Mouse (Mus musculus) heart, embryonic 16.5 days (tissue): ENCODE results near the gene Scn5a. TPM values are rescaled to one million over a fixed set of nuclear protein-coding genes. Genes with fewer than 3 reads are reported as not detected.
A peak's percentile ranks its signal among the peaks of the same experiment; 100 is the strongest.

Experiments used
- ATAC-seq: fragments of 200-750 bp; cut with Nextera tagmentation; replicated peaks from 2 replicates; pipeline ENCODE4 v1.8.0; 2017; ENCODE audit warnings: moderate number of reproducible peaks; ENCODE audit not compliant: insufficient read depth, low FRiP score; ENCODE audit errors: extremely low read depth
- H3K27ac ChIP-seq: fragments of 300-500 bp; sonication (generic); 2 replicates; pipeline ENCODE4 v1.5.1; 2014; ENCODE audit warnings: mild to moderate bottlenecking, low read length, control low read depth, moderate library complexity
- H3K27me3 ChIP-seq: fragments of 300-500 bp; sonication (generic); 2 replicates; pipeline ENCODE4 v1.6.1; 2014; ENCODE audit warnings: low read length, mixed read lengths; ENCODE audit not compliant: control insufficient read depth, insufficient read depth
- H3K36me3 ChIP-seq: fragments of 300-500 bp; sonication (generic); 2 replicates; pipeline ENCODE4 v1.6.1; 2014; ENCODE audit not compliant: control insufficient read depth, insufficient read depth
- H3K4me1 ChIP-seq: fragments of 300-500 bp; sonication (generic); 2 replicates; pipeline ENCODE4 v1.6.1; 2014; ENCODE audit warnings: low read length, mixed read lengths; ENCODE audit not compliant: control insufficient read depth, insufficient read depth
- H3K4me2 ChIP-seq: fragments of 300-500 bp; sonication (generic); 2 replicates; pipeline ENCODE4 v1.6.1; 2014; ENCODE audit warnings: low read depth, mild to moderate bottlenecking, control low read depth, low read length
- H3K4me3 ChIP-seq: fragments of 300-500 bp; sonication (generic); 2 replicates; pipeline ENCODE4 v1.5.1; 2014; ENCODE audit warnings: mild to moderate bottlenecking, control low read depth, low read length
- H3K9ac ChIP-seq: fragments of 300-500 bp; sonication (generic); 2 replicates; pipeline ENCODE4 v1.6.1; 2014; ENCODE audit warnings: low read length, control low read depth
- H3K9me3 ChIP-seq: fragments of 300-500 bp; sonication (generic); replicated peaks from 2 replicates; pipeline ENCODE4 v1.6.1; 2016; ENCODE audit warnings: low read length; ENCODE audit not compliant: control insufficient read depth
- WGBS: fragments of 180-500 bp; shearing (Covaris S2); extraction: QIAGEN DNeasy Blood & Tissue Kit; methylation state at CpG from one replicate; pipeline ENCODE4 v1.1.7; 2014; 5-methylcytosine and 5-hydroxymethylcytosine counted together
- polyA plus RNA-seq: library from polyadenylated mRNA; unstranded; fragments of >200 nt; fragmentation: Nextera tagmentation; extraction: Ambion mirVana; gene quantifications from 2 replicates; pipeline ENCODE4 v1.2.1, GENCODE M21; 2015

Gene Scn5a
- polyA plus RNA-seq, 1 experiment from 2014 or later, result 7.5 TPM

- Histone ChIP-seq H3K36me3 (no peaks in the 10 kb centered on the region), H3K27me3 (no peaks in the 10 kb centered on the region), H3K4me1 (peaks cover 17% of the 10 kb centered on the region), H3K4me2 (no peak overlapping the region), H3K4me3 (no peak overlapping the region), H3K9me3 (no peaks in the 10 kb centered on the region), H3K9ac (no peak overlapping the region), H3K27ac (no peak overlapping the region)
- ATAC-seq, result no peak
- WGBS, result 64% methylated on average over 16 of the region's 16 CpGs
These were observed 19.1 kb downstream of the Scn5a start for GRCm38 (mm10) chr9:119559537-119560276.

- H3K9me3 ChIP-seq, result no peaks in the 10 kb centered on the region
- no peak overlapping the region for H3K4me3 ChIP-seq
- H3K27me3 ChIP-seq, result no peaks in the 10 kb centered on the region
- WGBS, result 28% methylated on average over 12 of the region's 12 CpGs
- H3K4me2 ChIP-seq, result no peak overlapping the region
- no peak overlapping the region for H3K27ac ChIP-seq
- H3K4me1 ChIP-seq, result peaks cover 8% of the 10 kb centered on the region
- no peak for ATAC-seq
- no peaks in the 10 kb centered on the region for H3K36me3 ChIP-seq
- no peak overlapping the region for H3K9ac ChIP-seq
These were observed 20.5 kb downstream of the Scn5a start for GRCm38 (mm10) chr9:119558119-119558854.

GRCm38 (mm10) chr9:119556043-119556442 lies 22.8 kb downstream of the Scn5a start:
- Histone ChIP-seq H3K4me3 (no peak overlapping the region), H3K9me3 (no peaks in the 10 kb centered on the region), H3K27ac (no peak overlapping the region), H3K9ac (no peak overlapping the region), H3K4me1 (peaks cover 8% of the 10 kb centered on the region; the same call in 1 of the 2 replicates), H3K4me2 (no peak overlapping the region), H3K36me3 (no peaks in the 10 kb centered on the region), H3K27me3 (no peaks in the 10 kb centered on the region)
- no peak for ATAC-seq
- 83% methylated on average over 3 of the region's 3 CpGs for WGBS

GRCm38 (mm10) chr9:119547528-119547927 lies 31.3 kb downstream of the Scn5a start:
- no peak overlapping the region for H3K9ac ChIP-seq
- H3K27ac ChIP-seq, result no peak overlapping the region
- ATAC-seq, result no peak
- H3K9me3 ChIP-seq, result no peaks in the 10 kb centered on the region
- WGBS, result 76% methylated on average over 12 of the region's 12 CpGs
- H3K4me1 ChIP-seq, result no peaks in the 10 kb centered on the region
- H3K36me3 ChIP-seq, result peaks cover 5% of the 10 kb centered on the region; the same call in 1 of the 2 replicates
- H3K27me3 ChIP-seq, result no peaks in the 10 kb centered on the region
- H3K4me3 ChIP-seq, result no peak overlapping the region
- no peak overlapping the region for H3K4me2 ChIP-seq

GRCm38 (mm10) chr9:119547128-119547527 lies 31.7 kb downstream of the Scn5a start:
- H3K4me1 ChIP-seq, result no peaks in the 10 kb centered on the region
- no peaks in the 10 kb centered on the region for H3K9me3 ChIP-seq
- H3K9ac ChIP-seq, result no peak overlapping the region
- no peaks in the 10 kb centered on the region for H3K27me3 ChIP-seq
- no peak overlapping the region for H3K27ac ChIP-seq
- no peak overlapping the region for H3K4me3 ChIP-seq
- ATAC-seq, result no peak
- H3K4me2 ChIP-seq, result no peak overlapping the region
- peaks cover 5% of the 10 kb centered on the region; the same call in 1 of the 2 replicates for H3K36me3 ChIP-seq
- WGBS, result 83% methylated on average over 8 of the region's 8 CpGs

- Histone ChIP-seq H3K27me3 (no peaks in the 10 kb centered on the region), H3K4me1 (no peaks in the 10 kb centered on the region), H3K36me3 (no peaks in the 10 kb centered on the region), H3K9me3 (no peaks in the 10 kb centered on the region), H3K4me2 (no peak overlapping the region), H3K27ac (no peak overlapping the region), H3K4me3 (no peak overlapping the region), H3K9ac (no peak overlapping the region)
- ATAC-seq, result no peak
- 82% methylated on average over 9 of the region's 9 CpGs for WGBS
These were observed 38.1 kb downstream of the Scn5a start for GRCm38 (mm10) chr9:119540726-119541125.

- WGBS, result 54% methylated on average over 4 of the region's 4 CpGs
- H3K4me1 ChIP-seq, result no peaks in the 10 kb centered on the region
- peaks cover 6% of the 10 kb centered on the region for H3K27me3 ChIP-seq
- H3K9ac ChIP-seq, result no peak overlapping the region
- no peak overlapping the region for H3K4me3 ChIP-seq
- no peak overlapping the region for H3K27ac ChIP-seq
- H3K36me3 ChIP-seq, result no peaks in the 10 kb centered on the region
- H3K4me2 ChIP-seq, result no peak overlapping the region
- peak; percentile 65 for ATAC-seq
- H3K9me3 ChIP-seq, result no peaks in the 10 kb centered on the region
These were observed 41.0 kb downstream of the Scn5a start for GRCm38 (mm10) chr9:119537823-119538222.

GRCm38 (mm10) chr9:119531684-119532417 lies 47.0 kb downstream of the Scn5a start:
- H3K9me3 ChIP-seq, result no peaks in the 10 kb centered on the region
- no peak overlapping the region for H3K27ac ChIP-seq
- no peaks in the 10 kb centered on the region for H3K36me3 ChIP-seq
- ATAC-seq, result no peak
- no peak overlapping the region for H3K4me2 ChIP-seq
- H3K4me1 ChIP-seq, result no peaks in the 10 kb centered on the region
- no peak overlapping the region for H3K9ac ChIP-seq
- WGBS, result 37% methylated on average over 10 of the region's 10 CpGs
- H3K27me3 ChIP-seq, result peaks cover 12% of the 10 kb centered on the region
- no peak overlapping the region for H3K4me3 ChIP-seq

- ATAC-seq, result no peak
- WGBS, result 90% methylated on average over 6 of the region's 6 CpGs
- Histone ChIP-seq H3K4me3 (no peak overlapping the region), H3K27ac (no peak overlapping the region), H3K9ac (no peak overlapping the region), H3K4me1 (peaks cover 12% of the 10 kb centered on the region), H3K9me3 (peaks cover 5% of the 10 kb centered on the region; the same call in 1 of the 2 replicates), H3K36me3 (peaks cover 9% of the 10 kb centered on the region), H3K27me3 (no peaks in the 10 kb centered on the region), H3K4me2 (no peak overlapping the region)
These were observed 54.3 kb downstream of the Scn5a start for GRCm38 (mm10) chr9:119524511-119524910.
